Mouse (Mus musculus) brain, embryonic 14.5 days (tissue): ENCODE data around the gene Prune2.

ENCODE experiments used
- CTCF ChIP-seq: fragments of 200-500 bp; IDR thresholded peaks from 2 replicates; pipeline ENCODE4 v1.5.1; 2012; ENCODE audit warnings: inconsistent platforms, mild to moderate bottlenecking, moderate library complexity, borderline replicate concordance; ENCODE audit not compliant: insufficient read depth, insufficient read length; ENCODE audit errors: extremely low read depth
- POLR2A ChIP-seq: fragments of 200-500 bp; IDR thresholded peaks from 2 replicates; pipeline ENCODE4 v1.6.1; 2012; ENCODE audit warnings: mild to moderate bottlenecking, inconsistent platforms, borderline replicate concordance; ENCODE audit not compliant: poor library complexity, insufficient read depth, insufficient read length, severe bottlenecking; ENCODE audit errors: extremely low read depth

DNA sequence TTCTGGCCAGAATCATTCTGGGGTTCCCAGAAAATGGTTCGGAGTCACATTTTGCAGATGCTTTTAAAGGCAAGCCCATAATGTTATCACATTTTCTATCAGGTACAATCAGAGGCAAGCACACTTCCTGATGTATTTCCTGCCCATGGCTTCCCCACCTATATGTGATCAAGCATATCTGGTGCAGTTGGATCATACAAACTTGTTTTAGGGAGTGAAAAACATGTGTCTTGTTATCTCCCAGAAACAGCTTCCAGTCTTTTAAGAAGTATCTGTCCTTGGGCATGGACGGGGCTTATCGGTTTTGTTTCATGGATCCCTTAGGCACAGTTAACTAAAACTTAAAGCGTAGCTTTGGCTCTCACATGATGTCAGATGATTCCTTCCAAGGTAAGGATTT lies 36.2 kb downstream of the Prune2 start:
- no peak for TF ChIP-seq CTCF
- no peak for TF ChIP-seq POLR2A
